Mouse (Mus musculus) lung, postnatal 0 days (tissue): ENCODE data around the gene Noxo1. TPM values are rescaled to one million over a fixed set of nuclear protein-coding genes. Genes with fewer than 3 reads are reported as not detected.

Source experiments
- ATAC-seq: fragments of 200-750 bp; cut with Nextera tagmentation; 2 replicates; pipeline ENCODE4 v1.8.0; 2017; ENCODE audit warnings: moderate library complexity
- DNase-seq: peaks from one replicate; pipeline ENCODE4 v3.0.0-alpha.2; 2016; ENCODE audit warnings: low spot score
- H3K27ac ChIP-seq: fragments of 300-500 bp; sonication (generic); 2 replicates; pipeline ENCODE4 v1.5.1; 2014; ENCODE audit warnings: antibody characterized with exemption, mild to moderate bottlenecking, low read length, mixed read lengths
- H3K27me3 ChIP-seq: fragments of 300-500 bp; sonication (generic); replicated peaks from 2 replicates; pipeline ENCODE4 v1.6.1; 2014; ENCODE audit warnings: low read length, mixed read lengths; ENCODE audit not compliant: insufficient read depth
- H3K36me3 ChIP-seq: fragments of 300-500 bp; sonication (generic); 2 replicates; pipeline ENCODE4 v1.6.1; 2014; ENCODE audit warnings: low read length, mixed read lengths; ENCODE audit not compliant: insufficient read depth
- H3K4me1 ChIP-seq: fragments of 300-500 bp; sonication (generic); 2 replicates; pipeline ENCODE4 v1.6.1; 2014; ENCODE audit warnings: antibody characterized with exemption, low read depth, low read length, mixed read lengths; ENCODE audit not compliant: insufficient read depth
- H3K4me2 ChIP-seq: fragments of 300-500 bp; sonication (generic); replicated peaks from 2 replicates; pipeline ENCODE4 v1.6.1; 2014; ENCODE audit warnings: low read depth, mild to moderate bottlenecking, low read length, moderate library complexity, mixed read lengths
- H3K4me3 ChIP-seq: fragments of 300-500 bp; sonication (generic); 2 replicates; pipeline ENCODE4 v1.5.1; 2014; ENCODE audit warnings: low read depth, low read length
- H3K9ac ChIP-seq: fragments of 300-500 bp; sonication (generic); replicated peaks from 2 replicates; pipeline ENCODE4 v1.6.1; 2014; ENCODE audit warnings: low read depth, mild to moderate bottlenecking
- H3K9me3 ChIP-seq: fragments of 300-500 bp; sonication (generic); 2 replicates; pipeline ENCODE4 v1.6.1; 2016; ENCODE audit warnings: low read length, mixed read lengths
- CTCF ChIP-seq: IDR thresholded peaks from 2 replicates; pipeline ENCODE4 v1.5.1; 2016; ENCODE audit warnings: antibody characterized with exemption, mild to moderate bottlenecking
- EP300 ChIP-seq: IDR thresholded peaks from 2 replicates; pipeline ENCODE4 v1.6.1; 2016; ENCODE audit warnings: antibody characterized with exemption, mild to moderate bottlenecking, control low read depth
- WGBS: fragments of 180-500 bp; shearing (Covaris S2); extraction: QIAGEN DNeasy Blood & Tissue Kit; methylation state at CpG from one replicate; pipeline ENCODE4 v1.1.7; 2014; 5-methylcytosine and 5-hydroxymethylcytosine counted together
- polyA plus RNA-seq: library from polyadenylated mRNA; unstranded; fragments of >200 nt; fragmentation: Nextera tagmentation; extraction: Ambion mirVana; gene quantifications from 2 replicates; pipeline ENCODE4 v1.2.1, GENCODE M21; 2015

The Noxo1 gene
- polyA plus RNA-seq, 1 experiment from 2014 or later, result 5.3 TPM

GRCm38 (mm10) chr17:24674277-24674676 is 21.8 kb upstream of the Noxo1 start:
- H3K27me3 ChIP-seq, result no peaks in the 10 kb centered on the region
- TF ChIP-seq CTCF (no peak), EP300 (no peak)
- peaks cover 10% of the 10 kb centered on the region; the same call in 1 of the 2 replicates for H3K36me3 ChIP-seq
- H3K27ac ChIP-seq, result no peak overlapping the region
- H3K4me2 ChIP-seq, result no peak overlapping the region
- no peak overlapping the region for H3K4me3 ChIP-seq
- no peak overlapping the region for H3K9ac ChIP-seq
- DNase-seq (no peak), ATAC-seq (no peak)
- 64% methylated on average over 7 of the region's 7 CpGs for WGBS
- peaks cover 13% of the 10 kb centered on the region; the same call in 1 of the 2 replicates for H3K4me1 ChIP-seq
- no peaks in the 10 kb centered on the region for H3K9me3 ChIP-seq

GRCm38 (mm10) chr17:24676187-24676586 is 19.8 kb upstream of the Noxo1 start:
- DNase-seq, result peak; percentile 82
- WGBS, result 59% methylated on average over 2 of the region's 2 CpGs
- Histone ChIP-seq H3K36me3 (peaks cover 21% of the 10 kb centered on the region; the same call in 1 of the 2 replicates), H3K4me3 (no peak overlapping the region), H3K9me3 (no peaks in the 10 kb centered on the region), H3K27ac (no peak overlapping the region), H3K9ac (no peak overlapping the region), H3K4me1 (peaks cover 4% of the 10 kb centered on the region; the same call in 1 of the 2 replicates), H3K4me2 (no peak overlapping the region), H3K27me3 (no peaks in the 10 kb centered on the region)
- no peak for TF ChIP-seq EP300
- TF ChIP-seq CTCF, result peak; percentile 87
- ATAC-seq, result peak; percentile 52; the same call in 1 of the 2 replicates

GRCm38 (mm10) chr17:24676877-24677276 is 19.2 kb upstream of the Noxo1 start:
- Histone ChIP-seq H3K4me2 (no peak overlapping the region), H3K9me3 (no peaks in the 10 kb centered on the region), H3K4me1 (no peaks in the 10 kb centered on the region), H3K4me3 (no peak overlapping the region), H3K9ac (no peak overlapping the region), H3K27ac (no peak overlapping the region), H3K36me3 (peaks cover 21% of the 10 kb centered on the region; the same call in 1 of the 2 replicates), H3K27me3 (no peaks in the 10 kb centered on the region)
- no peak for ATAC-seq
- DNase-seq, result no peak
- TF ChIP-seq CTCF (no peak), EP300 (no peak)
- 96% methylated on average over 5 of the region's 5 CpGs for WGBS

GRCm38 (mm10) chr17:24677500-24678080 is 18.4 kb upstream of the Noxo1 start:
- Histone ChIP-seq H3K9me3 (no peaks in the 10 kb centered on the region), H3K27me3 (no peaks in the 10 kb centered on the region), H3K4me2 (no peak overlapping the region), H3K27ac (no peak overlapping the region), H3K4me3 (no peak overlapping the region), H3K4me1 (no peaks in the 10 kb centered on the region), H3K36me3 (peaks cover 21% of the 10 kb centered on the region; the same call in 1 of the 2 replicates), H3K9ac (no peak overlapping the region)
- 88% methylated on average over 24 of the region's 24 CpGs for WGBS
- ATAC-seq (no peak), DNase-seq (no peak)
- TF ChIP-seq EP300 (no peak), CTCF (no peak)

GRCm38 (mm10) chr17:24686514-24686913 is 9.5 kb upstream of the Noxo1 start:
- Histone ChIP-seq H3K9ac (no peak overlapping the region), H3K27me3 (peaks cover 13% of the 10 kb centered on the region; the same call in 1 of the 2 replicates), H3K4me3 (no peak overlapping the region), H3K4me1 (peaks cover 5% of the 10 kb centered on the region; the same call in 1 of the 2 replicates), H3K27ac (no peak overlapping the region), H3K36me3 (no peaks in the 10 kb centered on the region), H3K4me2 (no peak overlapping the region), H3K9me3 (no peaks in the 10 kb centered on the region)
- WGBS, result 40% methylated on average over 16 of the region's 16 CpGs
- peak; percentile 62; the same call in 1 of the 2 replicates for ATAC-seq
- peak; percentile 55 for DNase-seq
- TF ChIP-seq CTCF (no peak), EP300 (no peak)

GRCm38 (mm10) chr17:24687146-24687595 is 8.9 kb upstream of the Noxo1 start:
- Histone ChIP-seq H3K4me3 (peak overlapping the region; percentile 27), H3K4me1 (peaks cover 5% of the 10 kb centered on the region; the same call in 1 of the 2 replicates), H3K9me3 (no peaks in the 10 kb centered on the region), H3K4me2 (peak overlapping the region; percentile 49), H3K36me3 (no peaks in the 10 kb centered on the region), H3K27me3 (peaks cover 13% of the 10 kb centered on the region; the same call in 1 of the 2 replicates), H3K9ac (no peak overlapping the region; the same call in 1 of the 2 replicates), H3K27ac (no peak overlapping the region)
- no peak for TF ChIP-seq CTCF
- TF ChIP-seq EP300, result no peak
- peak; percentile 81 for ATAC-seq
- 1% methylated on average over 25 of the region's 25 CpGs for WGBS
- peak; percentile 53 for DNase-seq
